Mouse (Mus musculus) kidney, adult 11 months (tissue): ENCODE measurements at regions not wholly inside any gene's neighbourhood (a gene's known extent, or its start where the extent isn't known, plus 50 kb on each side); places are given as distances from the start of the nearest gene placed in this dataset.

ENCODE experiments used
- DNase-seq: peaks from one replicate; pipeline ENCODE4 v3.0.0; 2022

DNA sequence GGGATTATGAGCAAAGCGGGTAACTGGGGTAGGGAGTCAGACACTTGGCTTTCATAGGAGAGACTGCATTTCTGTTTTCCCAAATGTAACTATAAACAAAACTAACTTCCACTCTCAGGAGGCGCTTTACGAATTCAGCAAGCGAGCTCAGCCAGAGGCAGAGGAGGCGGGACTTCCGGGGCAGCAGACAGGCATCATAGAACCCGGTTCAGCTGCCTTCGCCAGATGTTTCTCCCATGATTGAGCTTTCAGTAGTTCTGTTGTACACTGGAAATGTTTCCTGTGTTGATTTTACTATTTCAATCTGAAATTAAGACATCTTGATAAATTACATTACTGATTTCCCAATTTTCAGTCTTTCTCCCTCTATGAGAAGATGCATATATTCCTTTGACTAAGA, 92.9 kb downstream of the Zfp365 start:
- DNase-seq = no peak

- no peak for DNase-seq
These were observed 98.6 kb downstream of the Zfp365 start for GRCm38 (mm10) chr10:67813901-67814300.

GRCm38 (mm10) chr10:67805131-67805530, 107.3 kb downstream of the Zfp365 start:
- no peak for DNase-seq

- DNase-seq = no peak
These were observed 107.8 kb downstream of the Zfp365 start for GRCm38 (mm10) chr10:67804637-67805036.

DNA sequence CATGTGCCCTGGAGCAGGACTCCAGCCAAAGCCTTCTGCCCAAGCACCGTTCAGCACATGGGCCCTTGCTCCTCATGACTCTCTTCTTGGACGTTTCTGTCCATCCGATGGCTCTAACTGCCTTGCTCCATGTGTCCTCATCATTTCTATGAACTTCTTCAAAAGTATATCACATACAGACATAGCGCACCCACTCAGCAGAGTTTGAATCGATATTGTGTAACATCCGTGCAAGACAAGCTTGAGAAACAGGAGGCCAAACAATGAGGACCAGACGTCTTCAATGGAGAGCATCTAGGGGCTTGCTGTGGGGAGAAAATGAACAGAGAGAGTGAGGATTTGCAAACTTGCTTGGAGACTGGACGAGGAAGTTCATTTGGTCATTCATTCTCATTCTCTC, 110.3 kb downstream of the Zfp365 start:
- no peak for DNase-seq

DNA sequence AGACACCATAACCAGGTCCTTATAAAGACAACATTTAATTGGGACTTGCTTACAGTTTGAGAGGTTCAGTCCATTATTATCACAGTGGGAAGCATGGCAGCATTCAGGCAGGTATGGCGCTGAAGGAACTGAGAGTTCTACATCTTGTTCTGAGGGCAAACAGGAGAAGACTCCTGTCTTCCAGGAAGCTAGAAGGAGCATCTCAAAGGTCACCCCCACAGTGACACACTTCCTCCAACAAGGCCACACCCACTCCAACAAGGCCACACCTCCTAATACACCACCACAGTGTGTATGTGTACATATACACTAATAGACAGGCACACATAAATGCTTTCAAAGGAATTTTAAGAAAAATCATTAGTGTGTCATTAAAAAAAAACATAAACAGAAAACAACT, 110.8 kb downstream of the Zfp365 start:
- DNase-seq = no peak

DNA sequence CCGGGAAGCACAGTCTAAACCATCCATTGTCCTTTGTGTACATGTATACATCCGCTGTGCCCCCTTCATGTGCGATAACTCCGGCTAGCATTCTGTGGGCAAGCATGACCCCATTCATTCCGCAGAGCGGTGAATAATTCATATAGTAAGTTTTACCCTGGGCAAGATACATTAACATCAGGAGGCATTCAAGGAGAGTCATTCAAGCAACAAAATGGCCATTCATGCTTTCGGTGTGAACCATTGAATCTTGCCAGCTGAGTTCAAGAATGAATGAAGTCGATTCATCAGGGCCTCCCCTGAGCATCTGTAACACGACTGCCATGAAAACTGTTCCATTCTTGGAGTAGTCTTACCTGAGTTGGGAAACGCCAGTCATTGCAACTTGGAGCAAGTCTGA, 113.5 kb downstream of the Zfp365 start:
- no peak for DNase-seq

DNA sequence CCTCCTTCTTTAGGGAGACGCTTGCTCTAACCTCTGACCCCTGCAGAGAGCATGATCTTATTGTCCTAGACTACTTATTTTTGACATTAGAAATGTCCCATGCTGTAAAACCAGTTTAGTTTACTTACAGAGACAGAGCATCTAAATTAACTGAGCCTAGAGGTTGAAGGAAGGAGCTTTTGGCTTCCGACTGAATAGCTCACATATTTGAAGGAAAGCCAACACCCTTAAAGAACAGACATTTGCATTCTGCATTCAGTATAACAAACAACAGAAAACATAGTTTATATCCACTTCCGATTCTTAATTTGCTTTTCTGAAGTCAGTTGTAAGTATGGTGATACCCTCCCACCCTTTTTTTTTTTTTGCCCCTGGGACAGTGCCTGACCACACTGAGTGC, 119.3 kb downstream of the Zfp365 start:
- no peak for DNase-seq

GRCm38 (mm10) chr10:67789651-67790050, 122.8 kb downstream of the Zfp365 start:
- DNase-seq = no peak

GRCm38 (mm10) chr10:67788116-67788515, 124.3 kb downstream of the Zfp365 start:
- no peak for DNase-seq

- DNase-seq = peak; percentile 70
These were observed 126.9 kb downstream of the Zfp365 start for GRCm38 (mm10) chr10:67785563-67785962.

DNA sequence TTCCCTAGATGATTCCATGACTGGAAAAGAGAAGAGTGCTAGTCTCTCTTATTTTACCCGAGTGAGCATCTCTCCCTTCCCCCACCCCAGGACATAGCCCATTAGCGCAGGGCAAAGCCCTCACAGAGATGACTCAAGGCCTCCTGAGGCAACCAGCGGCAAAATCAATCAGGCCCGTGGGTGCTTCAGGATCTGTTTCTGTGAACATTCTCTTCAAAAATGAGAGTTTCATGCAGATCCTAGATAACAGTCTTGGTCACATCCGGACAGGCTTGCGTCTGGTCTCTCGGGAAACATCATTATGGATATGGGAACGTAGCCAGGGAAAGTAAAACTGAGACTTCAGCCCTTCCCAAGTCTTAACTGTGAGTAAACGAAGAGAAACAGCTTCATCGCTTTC, 134.1 kb downstream of the Zfp365 start:
- peak; percentile 10 for DNase-seq

GRCm38 (mm10) chr10:67777721-67778120, 134.7 kb downstream of the Zfp365 start:
- DNase-seq = no peak

- DNase-seq = no peak
These were observed 135.6 kb downstream of the Zfp365 start for GRCm38 (mm10) chr10:67776851-67777250.

- DNase-seq = no peak
These were observed 140.7 kb downstream of the Zfp365 start for GRCm38 (mm10) chr10:67771796-67772195.

DNA sequence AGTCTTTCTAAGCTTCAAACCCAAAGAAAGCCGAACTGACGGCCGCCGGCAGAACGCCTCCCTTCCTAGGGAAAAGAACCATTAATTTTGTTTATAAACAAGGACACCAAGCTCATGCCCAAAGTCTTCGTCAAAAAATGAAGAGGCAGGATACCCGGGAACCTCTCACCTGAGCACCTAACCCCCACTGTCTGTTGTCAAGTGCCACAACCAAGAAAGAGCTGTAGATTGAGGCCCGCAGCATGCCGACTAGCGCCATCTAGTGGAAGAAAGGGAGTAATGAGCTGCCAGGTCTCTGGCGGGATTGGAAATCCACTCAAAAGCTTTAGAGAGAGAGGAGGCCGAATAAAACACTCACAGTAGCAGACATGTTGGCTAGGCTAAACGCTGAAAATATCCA, 146.4 kb downstream of the Zfp365 start:
- peak; percentile 19 for DNase-seq

- no peak for DNase-seq
These were observed 152.0 kb downstream of the Zfp365 start for GRCm38 (mm10) chr10:67760424-67760823.

DNA sequence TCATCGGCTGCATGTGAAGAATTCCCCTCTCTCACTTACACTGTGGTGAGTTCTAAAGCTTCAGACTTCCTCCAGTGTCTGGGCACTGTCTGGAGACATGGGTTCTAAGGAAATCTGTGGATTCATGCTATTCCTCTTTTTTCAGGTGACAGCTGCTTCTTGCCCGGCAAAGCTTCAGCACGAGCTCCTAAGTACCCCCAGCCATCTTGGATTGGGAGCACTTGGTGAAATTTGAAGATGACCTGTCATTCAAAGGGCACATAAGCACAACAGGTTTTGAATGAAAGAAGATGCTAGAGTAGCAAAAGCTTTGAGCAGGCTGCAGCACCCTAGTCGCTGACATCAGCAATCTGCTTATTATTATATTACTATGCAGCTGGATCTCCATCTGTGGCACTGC, 164.3 kb downstream of the Zfp365 start:
- no peak for DNase-seq

GRCm38 (mm10) chr10:67747461-67747860, 165.0 kb downstream of the Zfp365 start:
- no peak for DNase-seq

DNA sequence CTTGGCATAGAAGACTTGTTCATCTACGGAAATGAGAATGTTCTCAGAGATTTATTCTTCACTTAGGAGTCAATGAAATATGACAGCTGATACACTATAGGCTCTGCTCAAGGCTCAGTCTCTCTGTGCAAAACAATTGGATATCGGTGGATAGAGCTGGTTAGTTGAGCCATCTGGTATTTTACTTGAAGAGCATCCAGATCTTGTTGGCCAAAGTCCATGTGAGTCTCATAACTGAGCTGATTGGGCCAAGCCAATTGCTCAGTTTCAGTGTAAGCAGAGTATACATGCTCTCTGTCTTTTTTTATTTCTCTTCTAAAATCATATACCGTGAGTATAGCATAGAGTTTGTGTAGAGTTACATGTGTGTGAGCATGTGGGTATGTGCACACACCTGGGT, 166.3 kb downstream of the Zfp365 start:
- DNase-seq = no peak

DNA sequence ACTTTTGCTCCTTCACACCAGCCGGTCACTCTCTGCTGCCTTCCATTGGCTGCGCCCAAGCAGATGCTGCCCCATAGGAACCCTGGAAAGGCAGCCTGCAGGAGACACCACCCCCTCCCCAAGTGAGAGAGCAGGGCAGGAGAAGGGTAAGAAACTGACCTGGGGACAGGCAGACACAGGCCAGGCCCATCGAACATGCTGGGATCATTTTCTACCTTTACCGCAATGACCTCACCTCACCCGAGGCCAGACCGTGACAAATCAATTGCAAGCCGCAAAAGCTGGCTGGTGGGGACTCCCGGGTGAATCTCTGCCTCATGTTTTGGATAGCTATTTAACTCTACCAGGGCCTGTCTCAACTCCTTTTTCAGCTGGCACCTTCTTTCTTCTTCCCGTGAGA, 168.9 kb downstream of the Zfp365 start:
- DNase-seq = no peak

GRCm38 (mm10) chr10:67742824-67743223, 169.6 kb downstream of the Zfp365 start:
- no peak for DNase-seq

- DNase-seq = peak; percentile 16
These were observed 170.2 kb downstream of the Zfp365 start for GRCm38 (mm10) chr10:67742305-67742704.

GRCm38 (mm10) chr10:67739199-67739598, 173.3 kb downstream of the Zfp365 start:
- no peak for DNase-seq

DNA sequence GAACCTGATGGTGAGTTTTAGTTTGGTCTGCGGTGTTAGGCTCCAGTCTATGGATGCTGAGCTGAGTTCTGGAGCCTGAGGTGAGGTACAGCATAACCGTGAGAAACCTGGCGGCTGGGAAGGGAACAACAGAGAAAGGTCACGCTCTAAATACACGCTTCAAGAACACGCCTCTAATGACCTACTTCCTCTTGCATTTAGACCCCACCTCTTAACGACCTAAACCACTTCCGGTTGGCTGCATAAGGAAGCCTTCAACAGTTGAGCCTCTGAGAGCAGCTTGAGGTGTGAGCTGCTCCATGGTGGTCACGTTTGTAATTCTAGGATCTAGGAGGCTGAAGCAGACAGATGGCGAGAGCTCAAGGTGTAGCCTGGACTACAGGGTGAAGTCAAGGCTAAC, 175.8 kb downstream of the Zfp365 start:
- DNase-seq = no peak

DNA sequence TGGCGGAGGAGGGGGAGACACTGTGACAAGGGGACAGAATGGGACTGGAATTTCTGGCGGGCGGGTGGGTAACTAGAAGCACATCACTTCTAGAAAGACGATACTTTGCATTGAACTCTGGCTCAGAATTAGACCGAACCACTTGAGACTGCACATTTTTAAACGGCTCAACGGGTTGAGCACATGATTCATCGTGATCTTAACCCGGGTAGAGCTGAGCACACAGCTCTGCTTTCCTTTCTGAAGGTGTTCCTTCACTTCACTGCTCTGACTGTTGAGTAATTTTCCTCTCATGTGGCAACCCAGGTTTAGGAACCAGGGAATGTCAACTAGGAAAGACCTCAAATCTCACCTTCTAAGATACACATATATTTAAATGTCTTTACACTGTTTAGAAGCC, 180.9 kb downstream of the Zfp365 start:
- DNase-seq = no peak
